Mouse (Mus musculus) spleen, postnatal 0 days (tissue): ENCODE results near the gene Tmem45a. TPM values are rescaled to one million over a fixed set of nuclear protein-coding genes. Genes with fewer than 3 reads are reported as not detected.

ENCODE experiments used
- polyA plus RNA-seq: library from polyadenylated mRNA; unstranded; fragments of >200 nt; fragmentation: Nextera tagmentation; extraction: Ambion mirVana; gene quantifications from 2 replicates; pipeline ENCODE4 v1.2.1, GENCODE M21; 2015

Gene Tmem45a
- 3.8 TPM in 2 replicates for polyA plus RNA-seq

DNA sequence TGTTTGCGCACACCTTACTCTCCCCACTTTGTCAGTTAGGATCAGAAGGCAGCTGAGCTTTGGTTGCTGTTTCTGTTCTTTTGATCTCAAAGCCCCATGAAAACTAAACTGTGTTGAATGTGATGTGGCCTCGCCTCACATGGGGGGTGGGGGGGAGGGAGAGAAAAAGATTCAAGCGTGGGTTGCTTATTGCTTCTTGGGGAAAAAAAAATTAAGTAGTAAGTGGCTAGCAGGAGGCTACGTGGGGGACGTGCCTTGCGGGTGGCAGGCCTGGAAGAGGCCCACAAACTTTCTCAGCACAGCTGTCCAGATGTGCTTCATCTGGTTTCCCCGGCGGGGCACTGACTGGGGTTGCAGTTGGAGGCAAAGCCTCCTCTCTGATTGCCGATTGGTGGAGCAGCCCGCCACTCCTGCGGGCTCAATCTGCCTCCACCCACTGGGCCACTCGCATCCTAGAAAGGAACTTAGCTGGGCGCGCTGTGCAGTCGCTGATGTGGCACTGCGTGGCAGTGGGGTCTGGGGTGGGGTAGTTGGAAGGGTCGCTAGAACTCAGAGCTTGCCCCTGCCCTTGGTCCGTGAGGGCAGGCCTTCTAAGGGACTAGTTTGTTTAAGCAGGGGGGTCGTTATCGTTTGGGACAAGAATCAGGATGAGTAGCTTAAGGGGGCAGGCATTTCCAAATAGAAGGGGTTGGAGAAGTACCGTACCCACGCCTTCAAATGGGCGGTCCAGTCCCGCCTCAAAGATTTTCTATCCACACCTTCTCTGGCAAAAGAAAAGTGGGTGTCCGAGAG, at the start of gene Tmem45a:
Gene Tmem45a (minus strand): TSS at position 343 of the 792 bp plus-strand sequence.

DNA sequence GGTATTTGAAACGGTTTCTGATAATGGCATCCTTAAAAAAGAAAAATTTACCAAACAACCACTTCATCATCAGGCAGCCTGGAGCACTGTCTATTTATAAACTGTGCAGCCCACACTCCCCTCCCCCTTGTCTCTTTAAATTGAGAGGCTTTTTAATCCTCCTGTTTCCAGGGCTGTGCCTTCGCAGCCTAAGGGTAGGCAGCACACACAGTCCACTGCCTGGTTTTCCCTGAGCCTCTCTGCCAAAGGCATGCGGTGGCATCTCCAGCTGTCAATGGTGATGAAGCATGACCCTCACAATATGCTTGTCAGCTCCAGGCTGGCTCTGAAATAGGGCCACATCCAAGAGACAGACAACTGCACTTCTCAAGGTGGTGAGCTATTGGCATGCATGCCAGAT, 42.1 kb upstream of the Tmem45a start, which contains the start of gene Lnp1:
Gene Lnp1 (minus strand): TSS at position 39 of the 400 bp plus-strand sequence.

DNA sequence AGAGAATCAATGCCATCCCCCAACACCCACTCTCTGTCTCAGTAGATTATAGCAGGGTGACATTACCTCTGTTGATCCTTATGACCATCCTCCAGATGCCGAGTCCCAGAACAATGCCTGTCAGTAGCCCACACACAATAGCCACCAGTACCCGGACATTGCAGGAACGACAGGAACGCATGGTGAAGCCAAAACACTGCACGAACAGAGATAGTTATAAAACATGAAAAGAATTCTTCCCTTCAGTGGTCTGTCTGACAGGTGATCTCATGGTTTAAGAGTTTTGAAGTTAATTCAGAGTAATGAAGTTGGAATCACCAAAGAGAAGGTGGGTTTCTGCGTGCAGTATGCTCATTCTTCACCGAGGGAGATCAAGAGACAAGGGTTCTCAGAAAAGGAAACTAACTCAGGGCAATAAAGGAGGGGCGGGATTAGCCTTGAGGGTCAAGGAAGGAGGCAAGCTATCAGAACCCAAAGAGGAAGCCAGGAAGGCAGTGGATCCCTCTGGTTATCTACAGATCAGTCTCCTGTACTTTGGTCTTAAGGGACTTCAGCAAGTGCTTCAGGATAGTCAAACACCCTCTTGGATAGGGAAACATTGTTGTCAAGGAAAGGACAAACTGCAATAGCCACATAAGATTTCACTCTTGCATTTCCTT, 90.4 kb downstream of the Tmem45a start, which contains the start of gene Adgrg7:
Gene Adgrg7 (minus strand): TSS at position 375 of the 659 bp plus-strand sequence.

Other genes with a start within 250 kb of the Tmem45a start
- 57.4 and 59.0 TPM in 2 replicates for gene Tfg, start 168.7 kb downstream of the Tmem45a start, polyA plus RNA-seq
- gene Adgrg7, start 90.3 kb downstream of the Tmem45a start, polyA plus RNA-seq: 0.12 and 0.16 TPM in 2 replicates
- not detected in 2 replicates for gene Lnp1, start 41.9 kb upstream of the Tmem45a start, polyA plus RNA-seq
- 0.12 and 0.69 TPM in 2 replicates for gene Tmem45a2, start 185.2 kb upstream of the Tmem45a start, polyA plus RNA-seq
- gene Tomm70a, start 235.5 kb upstream of the Tmem45a start, polyA plus RNA-seq: 22.8 and 24.1 TPM in 2 replicates